In the genomic region with DNA sequence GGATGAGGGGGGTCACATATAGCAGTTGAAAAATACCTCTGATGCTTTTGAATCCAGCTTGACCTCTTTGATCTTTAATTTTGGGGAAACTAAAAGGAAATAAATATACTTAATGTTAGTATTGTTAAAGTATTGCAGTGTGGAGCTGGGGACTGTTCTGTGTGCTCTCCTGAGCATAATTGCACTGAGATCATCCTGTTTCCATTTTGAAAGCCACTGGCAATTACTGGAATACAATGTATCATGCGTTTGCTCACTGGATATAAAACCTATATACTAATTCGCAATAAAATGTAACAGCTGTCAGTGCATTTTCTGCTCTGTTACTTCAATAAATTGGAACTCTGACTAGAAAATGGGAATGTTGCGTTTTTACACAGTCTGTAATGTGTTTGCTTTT, we compare ENCODE assay signal across 18 mouse cellular contexts.
DNase-seq lines count a peak whose midpoint lies in the region; ATAC-seq and TF ChIP-seq lines count a peak whose summit lies in the region.
"Had no signal": no experiment of that assay in that cellular context is flagged by ENCODE, and none has a peak within 500 bp of the region (broad histone marks: within the 10 kb centered on the region; RNA-seq: fewer than 3 reads in every experiment).

No protein-coding gene starts in this region.

- 0 out of 2 replicates have a peak overlapping the region, but pooled peaks have one; percentile 55 for H3K4me2 ChIP-seq in heart, embryonic 14.5 days (ENCODE audit: low read length)
- peak overlapping the region; percentile 50 for H3K4me2 ChIP-seq in forebrain, embryonic 16.5 days (ENCODE audit: low read length)
- peak overlapping the region; percentile 41; the same call in 1 of the 2 replicates for H3K4me2 ChIP-seq in midbrain, embryonic 15.5 days
- H3K4me2 ChIP-seq in stomach, postnatal 0 days (replicated peaks; ENCODE audit: low read depth), result no peak overlapping the region

- no peak overlapping the region for H3K27ac ChIP-seq in heart, embryonic 14.5 days (replicated peaks in 1 of 2; ENCODE audit: control insufficient read depth in 1 of 2, insufficient read depth in 1 of 2, low read depth in 2 of 2, low read length in 2 of 2)
- 0 out of 2 replicates have a peak overlapping the region, but pooled peaks have one; percentile 46 for H3K27ac ChIP-seq in cortical plate, adult 2 months (ENCODE audit: insufficient read depth, low read length)
- peak overlapping the region; percentile 90 for H3K27ac ChIP-seq in forebrain, embryonic 16.5 days (ENCODE audit: low read length)
- H3K27ac ChIP-seq in midbrain, embryonic 15.5 days, result peak overlapping the region; percentile 71
- no peak overlapping the region for H3K27ac ChIP-seq in stomach, postnatal 0 days (replicated peaks)
- H3K27ac ChIP-seq: embryonic facial prominence, embryonic 15.5 days; heart, embryonic 15.5 days; kidney, postnatal 0 days; macrophage had no signal

- H3K36me3 ChIP-seq in heart, embryonic 14.5 days (ENCODE audit: control insufficient read depth, insufficient read depth, low read length), result no peaks in the 10 kb centered on the region
- no peaks in the 10 kb centered on the region for H3K36me3 ChIP-seq in forebrain, embryonic 16.5 days (ENCODE audit: control insufficient read depth, insufficient read depth)
- no peaks in the 10 kb centered on the region for H3K36me3 ChIP-seq in midbrain, embryonic 15.5 days (replicated peaks)
- H3K36me3 ChIP-seq in stomach, postnatal 0 days (ENCODE audit: control insufficient read depth, insufficient read depth, low read length), result no peaks in the 10 kb centered on the region
- H3K36me3 ChIP-seq: embryonic facial prominence, embryonic 15.5 days; heart, embryonic 15.5 days had no signal

- no peak for TF ChIP-seq EP300 in stomach, postnatal 0 days (optimal IDR thresholded peaks at IDR 0.05)

- no peak for TF ChIP-seq CTCF in cortical plate, adult 2 months (IDR thresholded peaks at IDR 0.05; ENCODE audit: extremely low read depth, insufficient read depth, low read length)
- no peak for TF ChIP-seq CTCF in stomach, postnatal 0 days (IDR thresholded peaks at IDR 0.05; ENCODE audit: low read depth)

- H3K27me3 ChIP-seq in heart, embryonic 14.5 days (ENCODE audit: control insufficient read depth, insufficient read depth, low read length), result no peaks in the 10 kb centered on the region
- no peaks in the 10 kb centered on the region for H3K27me3 ChIP-seq in forebrain, embryonic 16.5 days (replicated peaks; ENCODE audit: control insufficient read depth, insufficient read depth, low read length)
- H3K27me3 ChIP-seq in midbrain, embryonic 15.5 days (replicated peaks), result no peaks in the 10 kb centered on the region
- H3K27me3 ChIP-seq in stomach, postnatal 0 days (ENCODE audit: control insufficient read depth, insufficient read depth, low read length), result no peaks in the 10 kb centered on the region
- H3K27me3 ChIP-seq: embryonic facial prominence, embryonic 15.5 days; heart, embryonic 15.5 days had no signal

- no peak for DNase-seq in heart, adult 18-20 months
- no peak for DNase-seq in stomach, postnatal 0 days (ENCODE audit: low spot score)
- DNase-seq in adrenal gland, postnatal 14 days, result no peak
- DNase-seq in retina, postnatal 1 day, result no peak
- DNase-seq: cerebellum, adult 8-10 months; liver, postnatal 0 days; spleen, adult 18-20 months; thymus, postnatal 4 days had no signal

- no peak overlapping the region for H3K4me3 ChIP-seq in heart, embryonic 14.5 days (ENCODE audit: control insufficient read depth in 1 of 2, insufficient read depth in 1 of 2, low read depth in 1 of 2, low read length in 2 of 2)
- no peak overlapping the region for H3K4me3 ChIP-seq in cortical plate, adult 2 months (ENCODE audit: insufficient read depth, low read length)
- no peak overlapping the region; the same call in 1 of the 2 replicates for H3K4me3 ChIP-seq in forebrain, embryonic 16.5 days (replicated peaks; ENCODE audit: low read length)
- H3K4me3 ChIP-seq in midbrain, embryonic 15.5 days, result no peak overlapping the region
- H3K4me3 ChIP-seq in stomach, postnatal 0 days (ENCODE audit: low read depth, low read length), result no peak overlapping the region
- H3K4me3 ChIP-seq: myocyte had no signal

- no peak for TF ChIP-seq POLR2A in cortical plate, adult 2 months (IDR thresholded peaks at IDR 0.05; ENCODE audit: extremely low read depth, insufficient read depth, low read length)

- 91% methylated on average over 3 of the region's 3 CpGs for WGBS in heart, embryonic 14.5 days
- WGBS in forebrain, embryonic 16.5 days, result 15% methylated on average over 3 of the region's 3 CpGs
- WGBS in midbrain, embryonic 15.5 days, result 59% methylated on average over 3 of the region's 3 CpGs
- 70% methylated on average over 3 of the region's 3 CpGs for WGBS in stomach, postnatal 0 days

- no peaks in the 10 kb centered on the region for H3K9me3 ChIP-seq in heart, embryonic 14.5 days (ENCODE audit: control insufficient read depth, low read length)
- no peaks in the 10 kb centered on the region for H3K9me3 ChIP-seq in forebrain, embryonic 16.5 days (ENCODE audit: control insufficient read depth, low read length)
- no peaks in the 10 kb centered on the region for H3K9me3 ChIP-seq in midbrain, embryonic 15.5 days
- no peaks in the 10 kb centered on the region for H3K9me3 ChIP-seq in stomach, postnatal 0 days (ENCODE audit: control insufficient read depth, low read length)
- H3K9me3 ChIP-seq: embryonic facial prominence, embryonic 15.5 days; heart, embryonic 15.5 days had no signal

- peaks cover 0 to 3% of the 10 kb centered on the region in 2 experiments; a peak in 1 of 4 replicates for H3K4me1 ChIP-seq in heart, embryonic 14.5 days (ENCODE audit: control insufficient read depth in 2 of 2, insufficient read depth in 2 of 2, low read length in 2 of 2)
- H3K4me1 ChIP-seq in cortical plate, adult 2 months (ENCODE audit: control insufficient read depth, insufficient read depth, low read length), result no peaks in the 10 kb centered on the region; the same call in 1 of the 2 replicates
- peaks cover 31% of the 10 kb centered on the region for H3K4me1 ChIP-seq in forebrain, embryonic 16.5 days (replicated peaks; ENCODE audit: control insufficient read depth, insufficient read depth, low read length)
- peaks cover 27% of the 10 kb centered on the region for H3K4me1 ChIP-seq in midbrain, embryonic 15.5 days
- no peaks in the 10 kb centered on the region for H3K4me1 ChIP-seq in stomach, postnatal 0 days (replicated peaks; ENCODE audit: control insufficient read depth, insufficient read depth)
- H3K4me1 ChIP-seq: embryonic facial prominence, embryonic 15.5 days; heart, embryonic 15.5 days had no signal

- no peak for ATAC-seq in heart, embryonic 14.5 days (ENCODE audit: insufficient number of reproducible peaks, insufficient read depth, low FRiP score, low read depth)
- ATAC-seq in forebrain, embryonic 16.5 days, result no peak
- no peak for ATAC-seq in midbrain, embryonic 15.5 days (replicated peaks)
- no peak for ATAC-seq in stomach, postnatal 0 days (ENCODE audit: low FRiP score, low TSS enrichment)
- ATAC-seq: inflammation-experienced regulatory T-cells, adult 6 months; liver, postnatal 0 days had no signal

- no peak overlapping the region for H3K9ac ChIP-seq in heart, embryonic 14.5 days (ENCODE audit: low read length)
- H3K9ac ChIP-seq in forebrain, embryonic 16.5 days (replicated peaks; ENCODE audit: low read depth, low read length), result peak overlapping the region; percentile 24
- H3K9ac ChIP-seq in midbrain, embryonic 15.5 days, result 0 out of 2 replicates have a peak overlapping the region, but pooled peaks have one; percentile 1
- H3K9ac ChIP-seq in stomach, postnatal 0 days (ENCODE audit: low read length), result no peak overlapping the region
- H3K9ac ChIP-seq: embryonic facial prominence, embryonic 15.5 days; heart, embryonic 15.5 days; liver, postnatal 0 days had no signal

Comparison
In these comparisons a context has a peak if more than half of its experiments do, and no peak if none do; other contexts are left out.
1. H3K27ac ChIP-seq: peak in cortical plate, adult 2 months (single experiment), forebrain, embryonic 16.5 days (single experiment) and midbrain, embryonic 15.5 days (single experiment); none in heart, embryonic 14.5 days (0 of 2) and stomach, postnatal 0 days (single experiment).
2. H3K9ac ChIP-seq: peak in forebrain, embryonic 16.5 days (single experiment) and midbrain, embryonic 15.5 days (single experiment); none in heart, embryonic 14.5 days (single experiment) and stomach, postnatal 0 days (single experiment).